Mouse (Mus musculus) kidney, embryonic 15.5 days (tissue): ENCODE measurements at regions not wholly inside any gene's neighbourhood (a gene's known extent, or its start where the extent isn't known, plus 50 kb on each side); places are given as distances from the start of the nearest gene placed in this dataset.
A peak's percentile ranks its signal among the peaks of the same experiment; 100 is the strongest.

Source experiments
- ATAC-seq: fragments of 200-750 bp; cut with Nextera tagmentation; replicated peaks from 2 replicates; pipeline ENCODE4 v1.8.0; 2017; ENCODE audit warnings: moderate TSS enrichment; ENCODE audit not compliant: low FRiP score
- H3K27ac ChIP-seq: fragments of 300-500 bp; sonication (generic); 2 replicates; pipeline ENCODE4 v1.5.1; 2015; ENCODE audit warnings: mild to moderate bottlenecking, inconsistent platforms
- H3K27me3 ChIP-seq: fragments of 300-500 bp; sonication (generic); 2 replicates; pipeline ENCODE4 v1.6.1; 2015; ENCODE audit warnings: inconsistent platforms
- H3K36me3 ChIP-seq: fragments of 300-500 bp; sonication (generic); 2 replicates; pipeline ENCODE4 v1.6.1; 2015; ENCODE audit warnings: inconsistent platforms
- H3K4me1 ChIP-seq: fragments of 300-500 bp; sonication (generic); 2 replicates; pipeline ENCODE4 v1.6.1; 2015; ENCODE audit warnings: inconsistent platforms
- H3K4me2 ChIP-seq: fragments of 300-500 bp; sonication (generic); 2 replicates; pipeline ENCODE4 v1.6.1; 2015; ENCODE audit warnings: moderate library complexity, mild to moderate bottlenecking, inconsistent platforms
- H3K4me3 ChIP-seq: fragments of 300-500 bp; sonication (generic); replicated peaks from 2 replicates; pipeline ENCODE4 v1.5.1; 2015; ENCODE audit warnings: mild to moderate bottlenecking, inconsistent platforms
- H3K9ac ChIP-seq: fragments of 300-500 bp; sonication (generic); 2 replicates; pipeline ENCODE4 v1.6.1; 2015; ENCODE audit warnings: mild to moderate bottlenecking, inconsistent platforms
- H3K9me3 ChIP-seq: fragments of 300-500 bp; sonication (generic); replicated peaks from 2 replicates; pipeline ENCODE4 v1.6.1; 2016; ENCODE audit warnings: inconsistent platforms
- WGBS: fragments of 180-500 bp; shearing (Covaris S2); methylation state at CpG from one replicate; pipeline ENCODE4 v1.1.7; 2015; ENCODE audit warnings: mixed read lengths; 5-methylcytosine and 5-hydroxymethylcytosine counted together

- H3K9ac ChIP-seq = no peak overlapping the region
- no peaks in the 10 kb centered on the region for H3K9me3 ChIP-seq
- H3K27ac ChIP-seq = no peak overlapping the region
- H3K4me1 ChIP-seq = no peaks in the 10 kb centered on the region
- H3K27me3 ChIP-seq = no peaks in the 10 kb centered on the region
- H3K36me3 ChIP-seq = no peaks in the 10 kb centered on the region
- no peak overlapping the region for H3K4me3 ChIP-seq
- H3K4me2 ChIP-seq = no peak overlapping the region
- no peak for ATAC-seq
Measured at GRCm38 (mm10) chr5:58497326-58497725, 779.6 kb downstream of the Pcdh7 start.

GRCm38 (mm10) chr5:58531601-58532000, 813.8 kb downstream of the Pcdh7 start:
- no peaks in the 10 kb centered on the region for H3K27me3 ChIP-seq
- H3K4me3 ChIP-seq = no peak overlapping the region
- no peaks in the 10 kb centered on the region for H3K9me3 ChIP-seq
- no peaks in the 10 kb centered on the region for H3K36me3 ChIP-seq
- WGBS = 80% methylated on average over 3 of the region's 3 CpGs
- H3K4me2 ChIP-seq = no peak overlapping the region
- H3K4me1 ChIP-seq = no peaks in the 10 kb centered on the region
- no peak for ATAC-seq
- H3K27ac ChIP-seq = no peak overlapping the region
- no peak overlapping the region for H3K9ac ChIP-seq

- peak; percentile 66; the same call in 1 of the 2 replicates for ATAC-seq
- no peak overlapping the region for H3K27ac ChIP-seq
- no peak overlapping the region for H3K4me3 ChIP-seq
- H3K27me3 ChIP-seq = no peaks in the 10 kb centered on the region
- H3K36me3 ChIP-seq = no peaks in the 10 kb centered on the region
- no peaks in the 10 kb centered on the region for H3K9me3 ChIP-seq
- H3K4me2 ChIP-seq = no peak overlapping the region
- H3K9ac ChIP-seq = no peak overlapping the region
- H3K4me1 ChIP-seq = no peaks in the 10 kb centered on the region
Measured at GRCm38 (mm10) chr5:58556770-58557169, 839.0 kb downstream of the Pcdh7 start.

GRCm38 (mm10) chr5:58559816-58560215, 842.0 kb downstream of the Pcdh7 start:
- Histone ChIP-seq H3K4me1 (no peaks in the 10 kb centered on the region), H3K27ac (no peak overlapping the region), H3K4me3 (no peak overlapping the region), H3K9me3 (no peaks in the 10 kb centered on the region), H3K27me3 (no peaks in the 10 kb centered on the region), H3K4me2 (no peak overlapping the region), H3K9ac (no peak overlapping the region), H3K36me3 (no peaks in the 10 kb centered on the region)
- WGBS = 75% methylated on average over 4 of the region's 4 CpGs
- no peak for ATAC-seq

GRCm38 (mm10) chr5:58599876-58600275, 882.1 kb downstream of the Pcdh7 start:
- no peak overlapping the region for H3K9ac ChIP-seq
- no peak overlapping the region for H3K27ac ChIP-seq
- 40% methylated on average over 1 of the region's 1 CpGs for WGBS
- no peaks in the 10 kb centered on the region for H3K27me3 ChIP-seq
- no peaks in the 10 kb centered on the region for H3K4me1 ChIP-seq
- H3K9me3 ChIP-seq = no peaks in the 10 kb centered on the region
- H3K4me3 ChIP-seq = no peak overlapping the region
- H3K4me2 ChIP-seq = no peak overlapping the region
- ATAC-seq = no peak
- H3K36me3 ChIP-seq = no peaks in the 10 kb centered on the region

- Histone ChIP-seq H3K36me3 (no peaks in the 10 kb centered on the region), H3K4me3 (no peak overlapping the region), H3K9me3 (no peaks in the 10 kb centered on the region), H3K27ac (no peak overlapping the region), H3K4me1 (no peaks in the 10 kb centered on the region), H3K9ac (no peak overlapping the region), H3K27me3 (no peaks in the 10 kb centered on the region), H3K4me2 (no peak overlapping the region)
- no peak for ATAC-seq
- WGBS = 74% methylated on average over 2 of the region's 2 CpGs
Measured at GRCm38 (mm10) chr5:58621527-58621926, 903.8 kb downstream of the Pcdh7 start.
